Mouse (Mus musculus) v-Abl transformed pro-B cells (cell line): ENCODE data around the gene Dok4.

Source experiments
- in situ Hi-C, 2 experiments: fragments of 400-800 bp; cut with MboI; formaldehyde crosslinking; loops; one replicate each; pipeline ENCODE4 v1.15.1; 2025; ENCODE audit not compliant: unreplicated experiment in 2 of 2

The Dok4 gene

DNA sequence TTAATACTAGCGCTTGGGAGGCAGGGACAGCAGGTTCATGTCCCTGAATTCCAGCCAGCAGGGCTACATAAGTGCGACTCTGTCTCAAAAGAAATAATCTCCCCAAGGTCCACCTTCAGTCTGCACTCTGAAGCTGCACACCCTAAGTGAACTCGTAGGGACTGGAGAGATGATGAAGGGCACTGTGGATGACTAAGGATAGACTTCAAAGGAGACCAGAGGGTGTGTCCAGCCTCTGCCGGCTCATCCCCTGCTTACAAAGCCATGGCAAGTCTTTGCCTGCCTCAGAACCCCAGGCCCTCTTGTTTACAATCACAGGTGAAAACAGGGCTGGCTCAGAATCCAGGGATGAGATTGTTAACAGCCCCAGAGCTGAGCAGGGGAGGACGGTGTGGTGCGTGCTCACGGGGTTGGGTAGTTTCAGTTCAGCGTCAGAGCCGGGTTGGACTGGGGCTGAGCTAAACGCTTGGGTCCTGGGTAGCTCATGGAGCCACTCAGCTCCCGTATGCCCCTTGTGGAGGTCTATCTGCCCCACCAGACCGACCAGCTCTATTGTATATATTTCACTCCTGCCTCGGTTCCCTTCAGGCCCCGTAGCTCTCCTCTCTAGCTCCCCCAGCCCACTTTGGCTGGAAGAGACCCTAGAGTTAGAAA lies 12.4 kb upstream of the Dok4 start:
- in situ Hi-C loops, result no loop called here

GRCm38 (mm10) chr8:94880742-94881141 lies 4.6 kb upstream of the Dok4 start:
- in situ Hi-C loops, result no loop called here

GRCm38 (mm10) chr8:94876820-94877219 lies 690 bp upstream of the Dok4 start:
- in situ Hi-C loops, result no loop called here

- in situ Hi-C loops, result no loop called here
These were observed 319 bp downstream of the Dok4 start for GRCm38 (mm10) chr8:94875871-94876150.

GRCm38 (mm10) chr8:94875096-94875870 lies 847 bp downstream of the Dok4 start:
- in situ Hi-C loops, result no loop called here

DNA sequence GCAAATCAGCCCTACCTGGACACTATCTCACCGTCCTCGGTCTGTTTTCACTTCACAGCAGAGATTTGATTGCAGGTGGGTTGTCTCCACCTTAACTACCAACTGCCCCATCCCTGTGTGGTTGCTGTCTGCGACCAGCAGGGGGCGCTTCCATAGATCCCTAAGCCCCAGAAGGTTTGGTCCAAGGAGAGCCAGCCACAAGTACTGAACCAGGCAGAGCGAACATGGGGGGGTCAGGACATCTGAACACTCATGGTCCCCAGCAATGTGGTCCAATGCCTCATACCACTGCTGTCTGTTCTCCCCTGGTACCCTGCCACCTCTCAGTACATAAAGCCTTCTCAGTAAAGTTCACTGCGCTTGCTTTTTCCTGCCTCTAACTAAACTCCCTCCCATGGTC lies 1.8 kb downstream of the Dok4 start:
- in situ Hi-C loops, result loop anchor here (5.0 kb wide), 1 partner anchor 33 kb away; no protein-coding TSS in a partner anchor

- in situ Hi-C loops, result loop anchor here (5.0 kb wide), 1 partner anchor 35 kb away; no protein-coding TSS in a partner anchor
These were observed 3.6 kb downstream of the Dok4 start for GRCm38 (mm10) chr8:94872576-94872975.

DNA sequence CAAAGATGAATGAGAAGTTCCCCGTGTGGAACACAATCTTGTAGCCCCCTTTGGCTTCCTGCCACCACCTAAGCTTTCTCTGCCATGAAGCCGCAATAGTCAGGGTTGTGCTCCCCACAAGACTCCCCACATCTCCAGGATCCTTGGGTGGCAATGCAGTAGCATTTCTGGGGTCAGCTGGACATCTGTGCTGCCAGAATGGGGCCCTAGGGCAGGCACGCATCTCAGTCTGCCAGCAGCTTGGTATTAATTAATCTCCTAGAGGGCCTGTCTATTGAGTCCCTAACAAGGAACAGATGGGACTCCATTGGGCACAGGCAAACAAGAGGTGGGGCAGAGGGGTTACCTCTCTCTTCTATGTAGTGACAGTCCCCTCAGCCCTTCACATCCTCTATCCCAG lies 4.0 kb downstream of the Dok4 start:
- in situ Hi-C loops, result loop anchor here (5.0 kb wide), 1 partner anchor 35 kb away; no protein-coding TSS in a partner anchor

- in situ Hi-C loops, result loop anchor here (5.0 kb wide), 1 partner anchor 36 kb away; no protein-coding TSS in a partner anchor
These were observed 4.8 kb downstream of the Dok4 start for GRCm38 (mm10) chr8:94871108-94871894.

GRCm38 (mm10) chr8:94870474-94871107 lies 5.5 kb downstream of the Dok4 start:
- in situ Hi-C loops, result loop anchor here (5.0 kb wide), 1 partner anchor 37 kb away; no protein-coding TSS in a partner anchor

DNA sequence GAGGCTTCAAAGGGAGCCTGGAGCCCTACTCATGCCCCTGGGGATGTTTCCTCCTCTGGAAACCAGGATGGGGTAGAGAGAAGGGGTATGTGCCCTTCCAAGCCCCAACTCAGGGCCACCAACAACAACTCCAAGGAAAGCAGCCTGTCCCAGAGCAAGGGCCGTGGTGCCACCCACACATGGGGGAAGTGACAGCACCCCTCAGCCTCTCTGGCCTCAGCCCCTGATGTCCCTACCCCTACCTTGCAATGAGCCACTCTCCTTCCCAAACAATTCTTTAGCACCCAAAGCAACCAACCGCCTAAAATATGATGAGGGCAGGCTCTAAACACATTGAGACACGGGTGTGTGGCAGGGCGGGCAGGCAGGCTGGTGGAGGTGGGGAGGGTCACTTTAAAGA lies 6.1 kb downstream of the Dok4 start:
- in situ Hi-C loops, result loop anchor here (5.0 kb wide), 1 partner anchor 37 kb away; no protein-coding TSS in a partner anchor

DNA sequence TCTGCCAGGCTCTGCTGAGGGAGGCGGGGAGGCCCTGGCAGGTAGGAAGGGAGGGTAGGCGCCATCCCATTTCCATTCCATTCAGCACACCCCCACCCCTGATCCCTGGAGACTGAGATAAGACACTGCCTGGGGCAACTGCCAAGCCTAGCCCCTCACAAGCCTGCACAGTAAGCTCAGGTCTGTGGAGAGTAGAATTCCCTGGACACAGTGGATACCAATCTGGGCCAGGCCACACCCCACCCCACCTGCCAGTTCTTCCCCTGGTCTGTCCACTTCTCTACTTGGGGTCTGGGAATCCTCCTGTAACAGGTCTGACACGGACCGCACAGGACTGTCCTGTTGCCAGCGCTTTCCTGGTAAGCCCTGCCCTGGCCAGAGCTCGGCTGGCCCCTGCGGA lies 7.0 kb downstream of the Dok4 start:
- in situ Hi-C loops, result no loop called here

- in situ Hi-C loops, result no loop called here
These were observed 9.2 kb downstream of the Dok4 start for GRCm38 (mm10) chr8:94866921-94867320.

GRCm38 (mm10) chr8:94865292-94865691 lies 10.8 kb downstream of the Dok4 start:
- in situ Hi-C loops, result no loop called here

- in situ Hi-C loops, result no loop called here
These were observed 12.0 kb downstream of the Dok4 start for GRCm38 (mm10) chr8:94863897-94864673.

DNA sequence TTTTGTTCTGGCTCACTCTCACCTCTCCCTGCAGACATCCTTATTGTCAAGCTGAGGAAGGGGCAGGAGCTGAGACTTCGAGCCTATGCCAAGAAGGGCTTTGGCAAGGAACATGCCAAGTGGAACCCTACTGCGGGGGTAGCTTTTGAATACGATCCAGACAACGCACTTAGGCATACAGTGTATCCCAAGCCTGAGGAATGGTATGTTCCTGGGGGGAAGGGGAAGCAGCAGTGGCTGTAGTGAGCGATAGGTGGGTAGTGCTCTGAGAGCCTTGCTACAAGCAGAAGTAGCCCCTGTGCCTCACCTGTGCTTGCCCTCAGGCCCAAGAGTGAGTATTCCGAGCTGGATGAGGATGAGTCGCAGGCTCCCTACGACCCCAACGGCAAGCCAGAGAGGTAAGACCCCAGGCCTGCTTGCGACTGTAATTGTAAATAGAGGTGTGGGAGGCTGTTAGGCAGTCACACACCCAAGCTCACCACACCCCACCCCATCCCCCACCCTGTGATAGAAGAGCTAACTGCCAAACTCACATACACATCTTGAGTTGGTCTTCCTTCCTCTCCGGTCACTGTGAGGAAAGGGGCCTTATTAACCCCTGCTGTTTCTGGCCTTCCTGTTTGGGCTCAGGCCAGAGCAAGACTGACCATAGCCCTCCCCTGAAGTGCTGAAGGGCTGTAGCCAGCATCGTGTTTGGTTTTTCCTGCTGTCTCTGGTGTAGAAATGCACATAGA lies 13.5 kb downstream of the Dok4 start:
- in situ Hi-C loops, result no loop called here

DNA sequence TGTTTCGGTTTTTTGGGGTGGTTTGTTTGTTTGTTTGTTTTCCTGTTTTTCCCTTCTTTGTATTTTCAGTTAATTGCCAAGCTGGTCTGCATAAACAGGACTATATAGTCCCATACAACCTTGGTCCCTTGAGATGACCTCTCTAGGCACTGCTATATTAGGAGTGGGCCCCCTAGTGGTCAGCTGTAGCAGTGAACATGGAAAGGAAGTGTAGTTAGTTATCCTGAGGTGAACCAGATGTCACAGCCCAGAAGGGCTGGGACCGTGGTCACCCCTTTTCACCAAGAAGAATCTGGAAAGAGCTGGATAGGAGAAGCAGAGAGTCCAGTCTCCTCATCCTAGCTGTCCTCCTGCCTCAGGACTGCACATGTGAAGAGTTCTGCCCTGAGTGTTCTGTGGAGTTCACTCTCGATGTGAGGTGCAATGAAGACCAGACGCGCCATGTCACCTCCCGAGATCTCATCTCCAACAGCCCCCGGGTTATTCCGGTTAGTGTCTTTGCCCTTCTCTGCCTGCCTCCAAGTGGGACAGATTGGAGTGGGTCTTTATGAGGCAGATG lies 14.7 kb downstream of the Dok4 start:
- in situ Hi-C loops, result no loop called here

DNA sequence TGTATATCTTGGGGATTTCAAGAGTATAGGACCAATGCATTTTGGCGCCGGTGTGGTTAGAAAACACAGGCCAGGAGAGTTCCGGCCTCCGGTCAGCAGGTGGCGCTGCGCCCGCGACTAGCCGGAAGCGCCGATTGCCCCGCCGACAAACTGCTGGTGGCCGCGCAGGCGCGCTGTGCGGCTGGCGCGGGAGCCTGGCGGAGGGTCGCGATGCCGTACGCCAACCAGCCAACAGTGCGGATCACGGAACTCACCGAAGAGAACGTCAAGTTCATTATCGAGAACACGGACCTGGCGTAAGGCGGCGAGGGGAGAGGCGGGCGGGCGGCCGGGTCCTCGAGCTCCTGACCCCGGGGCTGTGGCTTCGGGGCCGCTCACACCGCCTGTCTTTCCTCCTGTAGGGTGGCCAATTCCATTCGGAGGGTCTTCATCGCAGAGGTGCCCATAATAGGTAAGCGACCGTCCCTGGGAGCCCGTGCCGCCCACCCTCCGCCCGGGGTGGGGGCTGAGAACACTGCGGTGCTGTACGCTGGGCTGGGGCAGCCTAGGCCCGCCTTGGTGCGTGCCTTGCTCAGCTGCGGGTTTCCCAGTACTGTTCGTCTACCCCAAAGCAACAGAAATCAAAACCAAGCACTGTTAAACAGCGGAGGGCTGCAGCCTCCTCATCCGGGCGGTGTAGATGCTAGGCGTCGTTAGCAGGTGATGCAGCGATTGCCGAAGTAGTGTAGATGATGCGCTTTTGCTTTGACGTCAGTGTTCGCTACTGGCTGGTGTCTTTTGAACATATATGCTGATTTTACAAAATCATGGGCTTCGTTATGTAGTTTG lies 18.6 kb downstream of the Dok4 start, which contains the start of gene Polr2c:
Gene Polr2c (plus strand): TSS at position 105 of the 828 bp plus-strand sequence.
- in situ Hi-C loops, result no loop called here
